In genomic region chr13:40651056-40651455, GRCm38 (mm10) we compare ENCODE assay signal across 8 mouse cellular contexts.
A peak's percentile ranks its signal among the peaks of the same experiment; 100 is the strongest.
DNase-seq lines count a peak whose midpoint lies in the region; ATAC-seq and TF ChIP-seq lines count a peak whose summit lies in the region.

No protein-coding gene starts in this region.

- H3K27me3 ChIP-seq in heart, embryonic 14.5 days (ENCODE audit: control insufficient read depth, insufficient read depth, low read length) = no peaks in the 10 kb centered on the region
- no peaks in the 10 kb centered on the region for H3K27me3 ChIP-seq in lung, embryonic 14.5 days (ENCODE audit: insufficient read depth, low read length)

- H3K36me3 ChIP-seq in heart, embryonic 14.5 days (ENCODE audit: control insufficient read depth, insufficient read depth, low read length) = no peaks in the 10 kb centered on the region
- H3K36me3 ChIP-seq in lung, embryonic 14.5 days (ENCODE audit: insufficient read depth) = no peaks in the 10 kb centered on the region

- H3K9ac ChIP-seq in heart, embryonic 14.5 days (ENCODE audit: low read length) = 0 out of 2 replicates have a peak overlapping the region, but pooled peaks have one; percentile 2
- H3K9ac ChIP-seq in lung, embryonic 14.5 days = no peak overlapping the region

- peak overlapping the region; percentile 40 for H3K4me2 ChIP-seq in heart, embryonic 14.5 days (ENCODE audit: low read length)
- H3K4me2 ChIP-seq in lung, embryonic 14.5 days = peak overlapping the region; percentile 37

- H3K4me1 ChIP-seq in heart, embryonic 14.5 days (ENCODE audit: control insufficient read depth in 2 of 2, insufficient read depth in 2 of 2, low read length in 2 of 2) = peaks cover 6 to 7% of the 10 kb centered on the region in 2 experiments; a peak in 3 of 4 replicates
- no peaks in the 10 kb centered on the region for H3K4me1 ChIP-seq in lung, embryonic 14.5 days (ENCODE audit: insufficient read depth)

- intact Hi-C loops in gastrocnemius, postnatal 36 days (cut with DNase I) = no loop called here

- peak; percentile 56 for DNase-seq in gastrocnemius, postnatal 10 days
- no peak for DNase-seq in gastrocnemius, postnatal 36 days
- peak; percentile 60 for DNase-seq in embryo, embryonic 9.5 days (ENCODE audit: extremely low spot score)
- DNase-seq in kidney, postnatal 25 days = peak; percentile 39 to 41
- peak; percentile 87 for DNase-seq in lung, embryonic 14.5 days
- DNase-seq in retina, postnatal 7 days (ENCODE audit: low read depth, low spot score) = peak; percentile 46

- TF ChIP-seq CTCF in lung, embryonic 14.5 days (IDR thresholded peaks at IDR 0.05; ENCODE audit: low read depth) = peak; percentile 32

- H3K4me3 ChIP-seq in heart, embryonic 14.5 days (ENCODE audit: control insufficient read depth in 1 of 2, insufficient read depth in 1 of 2, low read depth in 1 of 2, low read length in 2 of 2) = 0 out of 4 replicates have a peak overlapping the region, but pooled peaks of 1 of the 2 experiments have one; percentile 1
- no peak overlapping the region for H3K4me3 ChIP-seq in lung, embryonic 14.5 days (ENCODE audit: low read depth, low read length)

- H3K27ac ChIP-seq in heart, embryonic 14.5 days (replicated peaks in 1 of 2; ENCODE audit: control insufficient read depth in 1 of 2, insufficient read depth in 1 of 2, low read depth in 2 of 2, low read length in 2 of 2) = no peak overlapping the region
- no peak overlapping the region for H3K27ac ChIP-seq in lung, embryonic 14.5 days (ENCODE audit: low read depth)

- 47% methylated on average over 16 of the region's 16 CpGs for WGBS in heart, embryonic 14.5 days
- WGBS in lung, embryonic 14.5 days = 25% methylated on average over 16 of the region's 16 CpGs

- no peak for ATAC-seq in heart, embryonic 14.5 days (ENCODE audit: insufficient number of reproducible peaks, insufficient read depth, low FRiP score, low read depth)
- ATAC-seq in lung, embryonic 14.5 days (ENCODE audit: insufficient read depth) = peak; percentile 76; the same call in 1 of the 2 replicates
- no peak for ATAC-seq in megakaryocyte, adult 5-6 weeks (ENCODE audit: poor library complexity, severe bottlenecking)

- no peaks in the 10 kb centered on the region for H3K9me3 ChIP-seq in heart, embryonic 14.5 days (ENCODE audit: control insufficient read depth, low read length)
- no peaks in the 10 kb centered on the region for H3K9me3 ChIP-seq in lung, embryonic 14.5 days (ENCODE audit: low read depth, low read length)

Comparison
In these comparisons a context has a peak if more than half of its experiments do, and no peak if none do; other contexts are left out.
1. DNase-seq: peak in gastrocnemius, postnatal 10 days (single experiment), embryo, embryonic 9.5 days (single experiment), kidney, postnatal 25 days (2 of 2), lung, embryonic 14.5 days (single experiment) and retina, postnatal 7 days (single experiment); none in gastrocnemius, postnatal 36 days (0 of 2).